In genomic region chr5:133385374-133386349, GRCm38 (mm10) we compare ENCODE assay signal across 13 mouse cellular contexts.
DNase-seq lines count a peak whose midpoint lies in the region; ATAC-seq and TF ChIP-seq lines count a peak whose summit lies in the region.
"Had no signal": no experiment of that assay in that cellular context is flagged by ENCODE, and none has a peak within 500 bp of the region (broad histone marks: within the 10 kb centered on the region; RNA-seq: fewer than 3 reads in every experiment).

No protein-coding gene starts in this region.

- H3K9ac ChIP-seq in embryonic facial prominence, embryonic 14.5 days (ENCODE audit: low read depth, low read length), result no peak overlapping the region
- no peak overlapping the region for H3K9ac ChIP-seq in heart, embryonic 15.5 days
- H3K9ac ChIP-seq: liver, embryonic 14.5 days had no signal

- no peak overlapping the region for H3K4me2 ChIP-seq in embryonic facial prominence, embryonic 14.5 days (ENCODE audit: low read depth, low read length)
- peak overlapping the region; percentile 17 for H3K4me2 ChIP-seq in heart, embryonic 15.5 days

- H3K27me3 ChIP-seq in embryonic facial prominence, embryonic 14.5 days (replicated peaks; ENCODE audit: control insufficient read depth, insufficient read depth, low read length), result no peaks in the 10 kb centered on the region
- H3K27me3 ChIP-seq in embryonic facial prominence, embryonic 10.5 days (replicated peaks; ENCODE audit: low read depth, poor library complexity, severe bottlenecking), result no peaks in the 10 kb centered on the region
- H3K27me3 ChIP-seq in heart, embryonic 15.5 days, result peaks cover 40% of the 10 kb centered on the region

- no peak overlapping the region for H3K4me3 ChIP-seq in embryonic facial prominence, embryonic 14.5 days (ENCODE audit: low read depth, low read length)
- no peak overlapping the region for H3K4me3 ChIP-seq in embryonic facial prominence, embryonic 10.5 days
- no peak overlapping the region for H3K4me3 ChIP-seq in lung, adult 2 months (replicated peaks; ENCODE audit: extremely low read depth, low read depth, low read length)
- H3K4me3 ChIP-seq in heart, embryonic 15.5 days, result no peak overlapping the region

- 50% methylated on average over 10 of the region's 10 CpGs for WGBS in embryonic facial prominence, embryonic 14.5 days
- 77% methylated on average over 10 of the region's 10 CpGs for WGBS in embryonic facial prominence, embryonic 10.5 days
- WGBS in lung, adult 2 months, result 45% methylated on average over 10 of the region's 10 CpGs
- 28% methylated on average over 10 of the region's 10 CpGs for WGBS in heart, embryonic 15.5 days

- H3K4me1 ChIP-seq in embryonic facial prominence, embryonic 14.5 days (ENCODE audit: control insufficient read depth, insufficient read depth, low read length), result peaks cover 4% of the 10 kb centered on the region
- H3K4me1 ChIP-seq in embryonic facial prominence, embryonic 10.5 days, result peaks cover 7% of the 10 kb centered on the region
- no peaks in the 10 kb centered on the region for H3K4me1 ChIP-seq in lung, adult 2 months (ENCODE audit: control insufficient read depth, insufficient read depth, low read length)
- peaks cover 24% of the 10 kb centered on the region for H3K4me1 ChIP-seq in heart, embryonic 15.5 days (replicated peaks)

- TF ChIP-seq CTCF in lung, adult 2 months (IDR thresholded peaks at IDR 0.05; ENCODE audit: insufficient read depth, low read length), result no peak

- peak; percentile 76 for DNase-seq in embryonic facial prominence, embryonic 14.5 days (ENCODE audit: low spot score)
- no peak for DNase-seq in embryonic facial prominence, embryonic 10.5 days (ENCODE audit: low spot score)
- DNase-seq in lung, postnatal 36 days, result peak; percentile 5
- DNase-seq in lung, adult 2 months, result no peak
- DNase-seq in skeletal muscle tissue, adult 2 months (ENCODE audit: low read depth, low spot score), result peak; percentile 18
- DNase-seq in ovary, adult 18-20 months (ENCODE audit: low spot score), result no peak
- DNase-seq in testis, postnatal 14 days (ENCODE audit: low spot score), result no peak
- DNase-seq: adrenal gland, postnatal 10 days; cerebellum, postnatal 10 days; layer of hippocampus, adult 9-11 months had no signal

- ATAC-seq in embryonic facial prominence, embryonic 14.5 days (ENCODE audit: low read depth), result no peak
- peak; percentile 90 for ATAC-seq in heart, embryonic 15.5 days (replicated peaks; ENCODE audit: insufficient number of reproducible peaks, insufficient read depth, low FRiP score, low read depth)

- TF ChIP-seq POLR2A in lung, adult 2 months (IDR thresholded peaks at IDR 0.05; ENCODE audit: borderline replicate concordance, extremely low read depth, low read depth, low read length), result no peak

- no peaks in the 10 kb centered on the region for H3K36me3 ChIP-seq in embryonic facial prominence, embryonic 14.5 days (ENCODE audit: control insufficient read depth, insufficient read depth, low read length)
- H3K36me3 ChIP-seq in embryonic facial prominence, embryonic 10.5 days (replicated peaks), result no peaks in the 10 kb centered on the region
- H3K36me3 ChIP-seq in heart, embryonic 15.5 days, result no peaks in the 10 kb centered on the region
- H3K36me3 ChIP-seq: G1E had no signal

- no peaks in the 10 kb centered on the region for H3K9me3 ChIP-seq in embryonic facial prominence, embryonic 14.5 days (ENCODE audit: control insufficient read depth, low read length)
- H3K9me3 ChIP-seq in embryonic facial prominence, embryonic 10.5 days, result no peaks in the 10 kb centered on the region
- no peaks in the 10 kb centered on the region for H3K9me3 ChIP-seq in heart, embryonic 15.5 days (replicated peaks)

- no peak overlapping the region for H3K27ac ChIP-seq in embryonic facial prominence, embryonic 14.5 days (replicated peaks; ENCODE audit: low read depth, low read length)
- H3K27ac ChIP-seq in embryonic facial prominence, embryonic 10.5 days (replicated peaks), result no peak overlapping the region
- H3K27ac ChIP-seq in heart, embryonic 15.5 days, result peak overlapping the region; percentile 79
- H3K27ac ChIP-seq: liver, embryonic 14.5 days had no signal

Comparison
In these comparisons a context has a peak if more than half of its experiments do, and no peak if none do; other contexts are left out.
1. DNase-seq: peak in embryonic facial prominence, embryonic 14.5 days (single experiment), lung, postnatal 36 days (single experiment) and skeletal muscle tissue, adult 2 months (single experiment); none in embryonic facial prominence, embryonic 10.5 days (single experiment), lung, adult 2 months (single experiment), ovary, adult 18-20 months (single experiment) and testis, postnatal 14 days (single experiment).